Mouse (Mus musculus) heart, embryonic 12.5 days (tissue): ENCODE data around the gene Acot8. TPM values are rescaled to one million over a fixed set of nuclear protein-coding genes. Genes with fewer than 3 reads are reported as not detected.

ENCODE experiments used
- ATAC-seq: fragments of 200-750 bp; cut with Nextera tagmentation; 2 replicates; pipeline ENCODE4 v1.8.0; 2017; ENCODE audit warnings: moderate TSS enrichment, moderate library complexity; ENCODE audit not compliant: insufficient number of reproducible peaks, low FRiP score
- H3K27ac ChIP-seq: fragments of 300-500 bp; sonication (generic); 2 replicates; pipeline ENCODE4 v1.5.1; 2016; ENCODE audit warnings: mild to moderate bottlenecking, moderate library complexity; ENCODE audit not compliant: poor library complexity, severe bottlenecking
- H3K27me3 ChIP-seq: fragments of 300-500 bp; sonication (generic); replicated peaks from 2 replicates; pipeline ENCODE4 v1.6.1; 2016; ENCODE audit warnings: mild to moderate bottlenecking, moderate library complexity
- H3K36me3 ChIP-seq: fragments of 300-500 bp; sonication (generic); 2 replicates; pipeline ENCODE4 v1.6.1; 2016; ENCODE audit warnings: mild to moderate bottlenecking, moderate library complexity
- H3K4me1 ChIP-seq: fragments of 300-500 bp; sonication (generic); replicated peaks from 2 replicates; pipeline ENCODE4 v1.6.1; 2016; ENCODE audit warnings: mild to moderate bottlenecking
- H3K4me2 ChIP-seq: fragments of 300-500 bp; sonication (generic); 2 replicates; pipeline ENCODE4 v1.6.1; 2016; ENCODE audit warnings: mild to moderate bottlenecking, moderate library complexity
- H3K4me3 ChIP-seq: fragments of 300-500 bp; sonication (generic); 2 replicates; pipeline ENCODE4 v1.5.1; 2016; ENCODE audit warnings: mild to moderate bottlenecking
- H3K9ac ChIP-seq: fragments of 300-500 bp; sonication (generic); 2 replicates; pipeline ENCODE4 v1.6.1; 2016; ENCODE audit warnings: mild to moderate bottlenecking, moderate library complexity
- H3K9me3 ChIP-seq: fragments of 300-500 bp; sonication (generic); replicated peaks from 2 replicates; pipeline ENCODE4 v1.6.1; 2016; ENCODE audit warnings: mild to moderate bottlenecking, moderate library complexity
- WGBS: fragments of 180-500 bp; shearing (Covaris S2); methylation state at CpG from one replicate; pipeline ENCODE4 v1.1.7; 2016; 5-methylcytosine and 5-hydroxymethylcytosine counted together
- polyA plus RNA-seq: library from polyadenylated mRNA; unstranded; fragments of >200 nt; fragmentation: Nextera tagmentation; extraction: Ambion mirVana; gene quantifications from 2 replicates; pipeline ENCODE4 v1.2.1, GENCODE M21; 2016

Acot8 gene
- polyA plus RNA-seq, 1 experiment from 2014 or later, result 14.9 TPM

GRCm38 (mm10) chr2:164781876-164782275, 22.8 kb downstream of the Acot8 start:
- WGBS, result 55% methylated on average over 4 of the region's 4 CpGs
- H3K36me3 ChIP-seq, result no peaks in the 10 kb centered on the region
- ATAC-seq, result no peak

DNA sequence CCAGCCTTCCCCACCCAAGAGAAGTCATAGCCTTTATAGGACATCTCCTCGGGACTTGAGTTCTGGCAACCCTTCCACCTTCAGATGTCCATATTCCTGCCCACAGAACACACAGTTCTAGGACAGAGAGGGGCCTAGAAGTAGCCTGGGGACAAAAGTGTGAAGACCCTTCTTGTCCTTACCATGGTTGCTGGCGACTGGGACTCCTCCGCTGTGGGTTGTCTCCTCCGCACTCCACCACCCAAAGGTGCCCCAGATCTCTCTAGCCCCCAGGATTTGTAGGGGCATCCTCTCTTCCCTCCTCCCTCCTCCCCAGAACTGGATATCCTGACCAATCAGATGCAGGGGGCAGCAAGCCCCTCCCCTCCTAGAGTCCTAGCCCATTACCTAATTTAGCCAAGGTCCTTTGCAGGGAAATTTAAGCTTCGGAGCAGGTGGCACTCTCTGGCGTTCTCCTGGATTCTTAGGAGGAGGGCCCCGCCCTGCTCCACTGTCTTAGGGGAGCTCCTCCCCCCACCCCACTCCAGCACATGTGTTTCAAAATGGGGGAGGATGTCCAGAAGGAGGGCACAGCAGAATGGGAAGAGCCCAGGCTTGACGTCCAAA, 25.1 kb downstream of the Acot8 start, which contains the start of gene Tnnc2:
TSS of gene Tnnc2 (minus strand) at position 487 of the 606 bp plus-strand sequence.
- no peaks in the 10 kb centered on the region for H3K36me3 ChIP-seq
- H3K4me1 ChIP-seq, result peaks cover 1% of the 10 kb centered on the region
- no peak within 1 kb of the TSS for H3K4me3 ChIP-seq
- no peak for ATAC-seq
- no peaks in the 10 kb centered on the region; the same call in 1 of the 2 replicates for H3K9me3 ChIP-seq
- H3K27me3 ChIP-seq, result peaks cover 13% of the 10 kb centered on the region; the same call in 1 of the 2 replicates
- 65% methylated on average over 8 of the region's 8 CpGs for WGBS
- no peak within 1 kb of the TSS for H3K9ac ChIP-seq
- no peak within 1 kb of the TSS for H3K27ac ChIP-seq
- no peak within 1 kb of the TSS for H3K4me2 ChIP-seq

More at GRCm38 (mm10) chr2:164781876-164782275, 22.8 kb downstream of the Acot8 start:
- H3K27ac ChIP-seq, result no peak overlapping the region
- H3K9ac ChIP-seq, result no peak overlapping the region
- peaks cover 11% of the 10 kb centered on the region for H3K4me1 ChIP-seq
- no peak overlapping the region for H3K4me2 ChIP-seq
- H3K4me3 ChIP-seq, result no peak overlapping the region
- H3K27me3 ChIP-seq, result peaks cover 7% of the 10 kb centered on the region; the same call in 1 of the 2 replicates
- H3K9me3 ChIP-seq, result no peaks in the 10 kb centered on the region; the same call in 1 of the 2 replicates

DNA sequence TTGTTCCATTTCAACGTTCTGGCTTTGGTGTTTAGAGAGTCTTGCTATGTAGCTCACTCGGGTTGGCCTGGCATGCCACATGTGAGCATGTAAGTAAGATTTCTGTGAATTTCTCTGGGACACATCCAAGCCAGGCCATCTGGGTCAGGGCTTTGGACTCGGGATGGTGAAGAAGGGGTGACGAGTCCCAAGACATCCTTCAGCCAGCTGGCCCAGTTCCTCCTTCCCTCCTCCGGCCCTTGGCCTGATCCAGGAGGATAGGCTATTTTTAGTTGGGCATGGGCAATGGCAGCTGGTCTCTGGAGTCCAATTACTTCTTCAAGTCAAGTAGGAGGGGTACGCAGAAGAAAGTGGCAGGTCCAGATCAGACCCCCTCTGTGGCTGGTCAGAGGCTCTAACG, 25.9 kb downstream of the Acot8 start:
- ATAC-seq, result no peak
- Histone ChIP-seq H3K36me3 (no peaks in the 10 kb centered on the region), H3K4me3 (no peak overlapping the region), H3K27ac (no peak overlapping the region), H3K9me3 (no peaks in the 10 kb centered on the region; the same call in 1 of the 2 replicates), H3K4me1 (no peaks in the 10 kb centered on the region), H3K27me3 (peaks cover 13% of the 10 kb centered on the region; the same call in 1 of the 2 replicates), H3K9ac (no peak overlapping the region), H3K4me2 (no peak overlapping the region)
- 71% methylated on average over 7 of the region's 7 CpGs for WGBS

DNA sequence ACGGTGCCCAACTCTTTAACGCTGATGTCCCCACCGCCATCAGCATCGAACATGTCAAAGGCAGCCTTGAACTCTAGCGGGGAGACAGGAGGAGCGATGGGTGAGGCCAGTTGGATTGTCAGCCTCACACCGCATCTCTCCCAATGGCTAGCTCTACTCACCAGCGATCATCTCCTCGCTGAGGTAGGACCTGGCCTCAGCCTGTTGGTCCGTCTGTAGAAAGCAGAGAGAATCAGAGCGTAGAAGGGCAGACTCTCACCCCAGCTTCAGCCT, 26.7 kb downstream of the Acot8 start:
- peaks cover 13% of the 10 kb centered on the region; the same call in 1 of the 2 replicates for H3K27me3 ChIP-seq
- H3K4me2 ChIP-seq, result no peak overlapping the region
- WGBS, result 86% methylated on average over 11 of the region's 11 CpGs
- ATAC-seq, result no peak
- H3K9me3 ChIP-seq, result no peaks in the 10 kb centered on the region; the same call in 1 of the 2 replicates
- no peak overlapping the region for H3K9ac ChIP-seq
- peaks cover 5% of the 10 kb centered on the region for H3K36me3 ChIP-seq
- no peak overlapping the region for H3K4me3 ChIP-seq
- H3K27ac ChIP-seq, result no peak overlapping the region
- H3K4me1 ChIP-seq, result no peaks in the 10 kb centered on the region

- no peak overlapping the region for H3K4me3 ChIP-seq
- no peak for ATAC-seq
Measured at GRCm38 (mm10) chr2:164777246-164778014, 27.3 kb downstream of the Acot8 start.

GRCm38 (mm10) chr2:164776801-164777200, 27.9 kb downstream of the Acot8 start:
- Histone ChIP-seq H3K27me3 (peaks cover 13% of the 10 kb centered on the region; the same call in 1 of the 2 replicates), H3K27ac (no peak overlapping the region), H3K4me1 (peaks cover 8% of the 10 kb centered on the region), H3K4me3 (no peak overlapping the region), H3K9ac (no peak overlapping the region), H3K4me2 (no peak overlapping the region), H3K36me3 (peaks cover 16% of the 10 kb centered on the region), H3K9me3 (no peaks in the 10 kb centered on the region; the same call in 1 of the 2 replicates)
- 60% methylated on average over 17 of the region's 17 CpGs for WGBS
- no peak for ATAC-seq

More at GRCm38 (mm10) chr2:164777246-164778014, 27.3 kb downstream of the Acot8 start:
- H3K4me2 ChIP-seq, result no peak overlapping the region
- H3K27ac ChIP-seq, result no peak overlapping the region
- H3K4me1 ChIP-seq, result peaks cover 2% of the 10 kb centered on the region
- 76% methylated on average over 30 of the region's 30 CpGs for WGBS
- no peak overlapping the region for H3K9ac ChIP-seq
- peaks cover 13% of the 10 kb centered on the region; the same call in 1 of the 2 replicates for H3K27me3 ChIP-seq
- no peaks in the 10 kb centered on the region; the same call in 1 of the 2 replicates for H3K9me3 ChIP-seq
- peaks cover 10% of the 10 kb centered on the region for H3K36me3 ChIP-seq

GRCm38 (mm10) chr2:164776130-164776529, 28.6 kb downstream of the Acot8 start:
- no peak overlapping the region for H3K27ac ChIP-seq
- no peak overlapping the region for H3K9ac ChIP-seq
- ATAC-seq, result no peak
- peaks cover 15% of the 10 kb centered on the region for H3K4me1 ChIP-seq
- 80% methylated on average over 6 of the region's 6 CpGs for WGBS
- peaks cover 13% of the 10 kb centered on the region; the same call in 1 of the 2 replicates for H3K27me3 ChIP-seq
- no peaks in the 10 kb centered on the region; the same call in 1 of the 2 replicates for H3K9me3 ChIP-seq
- H3K36me3 ChIP-seq, result peaks cover 23% of the 10 kb centered on the region
- no peak overlapping the region for H3K4me3 ChIP-seq
- no peak overlapping the region for H3K4me2 ChIP-seq

DNA sequence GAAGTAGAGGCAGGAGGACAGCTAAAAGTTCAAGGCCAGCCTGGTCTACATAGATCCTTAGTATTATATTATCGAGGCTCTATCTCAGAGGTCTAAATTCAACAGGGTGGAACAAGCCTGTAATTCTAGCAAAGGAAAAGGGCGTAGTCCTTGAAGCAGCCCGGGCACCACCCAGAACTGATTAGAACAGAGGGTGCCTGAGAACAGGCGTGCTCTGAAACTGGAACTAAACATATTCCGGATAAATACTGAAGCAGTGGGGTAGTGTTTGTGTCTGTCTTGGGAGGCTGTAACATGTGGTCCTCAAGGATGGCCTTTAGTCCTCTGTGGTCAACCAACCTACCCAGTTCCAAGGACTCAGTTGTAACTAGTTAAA, 30.7 kb downstream of the Acot8 start:
- H3K4me2 ChIP-seq, result no peak overlapping the region
- H3K36me3 ChIP-seq, result peaks cover 24% of the 10 kb centered on the region
- peaks cover 13% of the 10 kb centered on the region; the same call in 1 of the 2 replicates for H3K27me3 ChIP-seq
- H3K9me3 ChIP-seq, result no peaks in the 10 kb centered on the region; the same call in 1 of the 2 replicates
- no peak for ATAC-seq
- H3K4me3 ChIP-seq, result no peak overlapping the region
- peaks cover 25% of the 10 kb centered on the region for H3K4me1 ChIP-seq
- H3K9ac ChIP-seq, result no peak overlapping the region
- WGBS, result 64% methylated on average over 5 of the region's 5 CpGs
- H3K27ac ChIP-seq, result no peak overlapping the region

- Histone ChIP-seq H3K4me1 (peaks cover 26% of the 10 kb centered on the region), H3K4me3 (no peak overlapping the region), H3K9ac (no peak overlapping the region), H3K27ac (no peak overlapping the region), H3K27me3 (peaks cover 13% of the 10 kb centered on the region; the same call in 1 of the 2 replicates), H3K36me3 (peaks cover 24% of the 10 kb centered on the region), H3K9me3 (no peaks in the 10 kb centered on the region; the same call in 1 of the 2 replicates), H3K4me2 (no peak overlapping the region)
- ATAC-seq, result no peak
- 77% methylated on average over 14 of the region's 14 CpGs for WGBS
Measured at GRCm38 (mm10) chr2:164773229-164773988, 31.3 kb downstream of the Acot8 start.

GRCm38 (mm10) chr2:164771123-164771522, 33.6 kb downstream of the Acot8 start:
- peak overlapping the region; percentile 85 for H3K9ac ChIP-seq
- peaks cover 47% of the 10 kb centered on the region for H3K36me3 ChIP-seq
- H3K4me2 ChIP-seq, result peak overlapping the region; percentile 95
- H3K4me3 ChIP-seq, result peak overlapping the region; percentile 88
- ATAC-seq, result no peak
- H3K4me1 ChIP-seq, result peaks cover 32% of the 10 kb centered on the region
- no peaks in the 10 kb centered on the region for H3K9me3 ChIP-seq
- no peak overlapping the region for H3K27ac ChIP-seq
- WGBS, result 69% methylated on average over 8 of the region's 8 CpGs
- H3K27me3 ChIP-seq, result no peaks in the 10 kb centered on the region

GRCm38 (mm10) chr2:164770279-164770678, 34.4 kb downstream of the Acot8 start:
- Histone ChIP-seq H3K4me2 (peak overlapping the region; percentile 95), H3K27ac (peak overlapping the region; percentile 61), H3K36me3 (peaks cover 55% of the 10 kb centered on the region), H3K9me3 (no peaks in the 10 kb centered on the region), H3K4me1 (peaks cover 35% of the 10 kb centered on the region), H3K27me3 (no peaks in the 10 kb centered on the region), H3K4me3 (peak overlapping the region; percentile 88), H3K9ac (peak overlapping the region; percentile 85)
- ATAC-seq, result no peak
- 2% methylated on average over 15 of the region's 15 CpGs for WGBS
